Mouse (Mus musculus): ENCODE data around the gene Cyb561. TPM values are rescaled to one million over a fixed set of nuclear protein-coding genes. Genes with fewer than 3 reads are reported as not detected.

The Cyb561 gene
- polyA plus RNA-seq, 1 experiment from 2014 or later = 48.9 TPM

- Histone ChIP-seq H3K27ac (no peak overlapping the region), H3K36me3 (replicated peaks; ENCODE audit: control insufficient read depth, insufficient read depth) (no peaks in the 10 kb centered on the region), H3K9me3 (ENCODE audit: control insufficient read depth, low read length) (no peaks in the 10 kb centered on the region), H3K27me3 (ENCODE audit: control insufficient read depth, insufficient read depth, low read length) (no peaks in the 10 kb centered on the region), H3K4me3 (replicated peaks; ENCODE audit: low read length) (peak overlapping the region; percentile 77), H3K4me2 (replicated peaks) (peak overlapping the region; percentile 93), H3K4me1 (replicated peaks; ENCODE audit: control insufficient read depth, insufficient read depth, low read length) (peaks cover 17% of the 10 kb centered on the region), H3K9ac (peak overlapping the region; percentile 75)
- 79% methylated on average over 16 of the region's 16 CpGs for WGBS
- ATAC-seq (ENCODE audit: low FRiP score) (no peak), DNase-seq (ENCODE audit: low spot score) (no peak)
Measured at GRCm38 (mm10) chr11:105944770-105945672, 8.1 kb downstream of the Cyb561 start.

GRCm38 (mm10) chr11:105944126-105944621, 9.0 kb downstream of the Cyb561 start:
- Histone ChIP-seq H3K9me3 (ENCODE audit: control insufficient read depth, low read length) (no peaks in the 10 kb centered on the region), H3K4me1 (replicated peaks; ENCODE audit: control insufficient read depth, insufficient read depth, low read length) (peaks cover 17% of the 10 kb centered on the region), H3K4me2 (replicated peaks) (peak overlapping the region; percentile 93), H3K27me3 (ENCODE audit: control insufficient read depth, insufficient read depth, low read length) (no peaks in the 10 kb centered on the region), H3K9ac (peak overlapping the region; percentile 75), H3K36me3 (replicated peaks; ENCODE audit: control insufficient read depth, insufficient read depth) (no peaks in the 10 kb centered on the region), H3K4me3 (replicated peaks; ENCODE audit: low read length) (peak overlapping the region; percentile 77), H3K27ac (peak overlapping the region; percentile 66)
- ATAC-seq (ENCODE audit: low FRiP score) (peak; percentile 74), DNase-seq (ENCODE audit: low spot score) (peak; percentile 80)
- under 1% methylated on average over 59 of the region's 59 CpGs for WGBS

DNA sequence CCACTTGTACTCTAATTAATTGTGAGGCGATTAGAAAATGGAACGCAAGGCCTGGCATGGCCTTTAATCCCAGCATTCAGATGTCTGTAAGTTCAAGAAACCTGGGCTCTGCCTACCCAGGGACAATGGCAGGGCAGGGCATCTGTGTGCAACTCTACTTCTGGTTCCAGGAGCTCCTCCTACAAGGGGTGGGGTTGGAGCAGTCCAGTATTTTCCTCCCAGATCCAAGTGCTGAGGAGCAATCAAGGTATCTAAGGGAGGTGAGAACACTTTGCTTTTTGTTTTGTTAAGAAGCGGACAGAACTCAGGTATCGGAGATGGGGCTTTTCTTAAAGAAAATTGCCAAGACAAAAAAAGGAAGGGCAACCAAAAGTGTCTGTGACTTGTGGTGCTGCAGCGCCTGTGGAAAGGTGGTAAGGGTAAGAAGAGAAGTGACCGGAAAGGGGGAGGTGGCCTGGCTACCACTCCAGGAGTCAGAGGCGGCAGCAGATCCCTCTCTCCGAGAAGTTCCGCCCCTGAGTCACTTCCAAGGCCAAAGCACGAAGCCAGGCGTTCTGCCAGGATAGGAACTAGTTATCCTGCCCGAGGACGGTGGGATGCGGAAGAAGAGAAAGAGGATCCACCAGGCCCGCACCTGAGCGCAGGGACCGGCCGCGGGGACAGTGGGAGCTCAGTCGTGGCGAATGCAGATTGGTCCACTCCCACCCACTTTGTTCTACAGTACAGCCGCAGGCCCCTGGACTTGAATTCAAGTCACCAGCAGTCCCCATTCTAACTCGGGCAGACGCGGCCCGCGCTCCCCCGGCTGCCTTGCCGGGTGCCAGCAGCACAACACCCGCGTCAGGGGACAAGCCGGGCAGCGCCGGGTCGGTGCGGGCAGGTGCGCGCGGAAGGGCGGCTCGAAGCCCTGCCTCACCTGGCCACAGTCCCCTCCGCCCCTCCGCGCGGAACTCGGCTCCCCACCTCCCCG, 9.7 kb downstream of the Cyb561 start:
- peak overlapping the region; percentile 77 for H3K4me3 ChIP-seq (replicated peaks; ENCODE audit: low read length)
- DNase-seq (ENCODE audit: low spot score) (peak; percentile 36), ATAC-seq (ENCODE audit: low FRiP score) (peak; percentile 54; the same call in 1 of the 2 replicates)
- H3K9me3 ChIP-seq (ENCODE audit: control insufficient read depth, low read length) = no peaks in the 10 kb centered on the region
- 7% methylated on average over 46 of the region's 47 CpGs for WGBS
- no peaks in the 10 kb centered on the region for H3K27me3 ChIP-seq (ENCODE audit: control insufficient read depth, insufficient read depth, low read length)
- H3K9ac ChIP-seq = peak overlapping the region; percentile 75
- no peaks in the 10 kb centered on the region for H3K36me3 ChIP-seq (replicated peaks; ENCODE audit: control insufficient read depth, insufficient read depth)
- peak overlapping the region; percentile 93 for H3K4me2 ChIP-seq (replicated peaks)
- peak overlapping the region; percentile 66 for H3K27ac ChIP-seq
- H3K4me1 ChIP-seq (replicated peaks; ENCODE audit: control insufficient read depth, insufficient read depth, low read length) = peaks cover 17% of the 10 kb centered on the region

GRCm38 (mm10) chr11:105941973-105942372, 11.2 kb downstream of the Cyb561 start:
- Histone ChIP-seq H3K4me1 (replicated peaks; ENCODE audit: control insufficient read depth, insufficient read depth, low read length) (peaks cover 17% of the 10 kb centered on the region), H3K27ac (no peak overlapping the region), H3K4me3 (replicated peaks; ENCODE audit: low read length) (no peak overlapping the region), H3K27me3 (ENCODE audit: control insufficient read depth, insufficient read depth, low read length) (no peaks in the 10 kb centered on the region), H3K9ac (no peak overlapping the region), H3K4me2 (replicated peaks) (no peak overlapping the region), H3K36me3 (replicated peaks; ENCODE audit: control insufficient read depth, insufficient read depth) (no peaks in the 10 kb centered on the region), H3K9me3 (ENCODE audit: control insufficient read depth, low read length) (no peaks in the 10 kb centered on the region)
- ATAC-seq (ENCODE audit: low FRiP score) (no peak), DNase-seq (ENCODE audit: low spot score) (no peak)
- WGBS = 57% methylated on average over 8 of the region's 8 CpGs

DNA sequence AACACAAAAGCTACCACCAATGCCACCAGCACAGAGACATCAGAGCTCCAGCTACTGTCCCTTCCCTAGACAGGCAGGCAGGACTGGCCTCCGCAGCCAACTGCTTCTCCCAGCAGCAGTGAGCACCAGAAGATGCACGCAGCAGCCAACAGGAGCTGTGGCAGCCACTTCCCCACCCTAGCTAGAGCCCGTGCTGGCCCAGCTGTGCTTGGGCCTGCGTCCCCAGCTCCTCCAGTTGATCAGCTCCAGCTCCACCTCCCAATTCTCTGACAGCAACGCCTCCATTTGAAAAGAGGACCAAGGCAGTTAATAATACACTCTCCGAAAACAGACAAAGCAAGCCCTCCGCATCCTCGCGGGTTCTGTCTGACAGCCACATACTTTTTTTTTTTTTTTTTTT, 14.4 kb downstream of the Cyb561 start:
- H3K4me1 ChIP-seq (replicated peaks; ENCODE audit: control insufficient read depth, insufficient read depth, low read length) = peaks cover 7% of the 10 kb centered on the region; the same call in 1 of the 2 replicates
- H3K36me3 ChIP-seq (replicated peaks; ENCODE audit: control insufficient read depth, insufficient read depth) = peaks cover 8% of the 10 kb centered on the region; the same call in 1 of the 2 replicates
- 35% methylated on average over 9 of the region's 9 CpGs for WGBS
- ATAC-seq (ENCODE audit: low FRiP score) (no peak), DNase-seq (ENCODE audit: low spot score) (no peak)
- H3K9me3 ChIP-seq (ENCODE audit: control insufficient read depth, low read length) = no peaks in the 10 kb centered on the region
- H3K4me2 ChIP-seq (replicated peaks) = no peak overlapping the region
- no peak overlapping the region for H3K27ac ChIP-seq
- no peaks in the 10 kb centered on the region for H3K27me3 ChIP-seq (ENCODE audit: control insufficient read depth, insufficient read depth, low read length)
- no peak overlapping the region for H3K4me3 ChIP-seq (replicated peaks; ENCODE audit: low read length)
- H3K9ac ChIP-seq = no peak overlapping the region

DNA sequence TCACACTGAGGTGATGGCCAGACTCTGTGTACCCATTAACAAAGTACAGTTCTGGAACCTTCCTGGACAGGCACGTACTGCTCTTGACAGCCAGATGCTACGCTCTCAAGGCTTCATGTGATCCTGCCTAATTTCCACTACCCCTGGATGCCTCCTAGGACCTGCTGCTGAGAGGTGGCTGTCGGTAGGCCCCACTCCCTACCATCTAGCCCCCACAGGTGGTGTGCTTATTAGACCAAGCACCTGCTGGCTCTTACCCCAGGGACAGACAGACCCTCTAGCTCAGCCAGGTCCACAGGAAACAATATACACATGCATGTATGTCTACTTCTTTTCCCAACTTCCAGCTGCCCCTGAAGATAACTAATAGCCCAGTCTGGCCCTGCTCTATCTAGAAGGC, 16.2 kb downstream of the Cyb561 start:
- Histone ChIP-seq H3K4me2 (replicated peaks) (no peak overlapping the region), H3K27me3 (ENCODE audit: control insufficient read depth, insufficient read depth, low read length) (no peaks in the 10 kb centered on the region), H3K27ac (no peak overlapping the region), H3K36me3 (replicated peaks; ENCODE audit: control insufficient read depth, insufficient read depth) (peaks cover 8% of the 10 kb centered on the region; the same call in 1 of the 2 replicates), H3K9me3 (ENCODE audit: control insufficient read depth, low read length) (no peaks in the 10 kb centered on the region), H3K9ac (no peak overlapping the region), H3K4me3 (replicated peaks; ENCODE audit: low read length) (no peak overlapping the region), H3K4me1 (replicated peaks; ENCODE audit: control insufficient read depth, insufficient read depth, low read length) (no peaks in the 10 kb centered on the region; the same call in 1 of the 2 replicates)
- DNase-seq (ENCODE audit: low spot score) (no peak), ATAC-seq (ENCODE audit: low FRiP score) (no peak)
- WGBS = 89% methylated on average over 3 of the region's 3 CpGs

DNA sequence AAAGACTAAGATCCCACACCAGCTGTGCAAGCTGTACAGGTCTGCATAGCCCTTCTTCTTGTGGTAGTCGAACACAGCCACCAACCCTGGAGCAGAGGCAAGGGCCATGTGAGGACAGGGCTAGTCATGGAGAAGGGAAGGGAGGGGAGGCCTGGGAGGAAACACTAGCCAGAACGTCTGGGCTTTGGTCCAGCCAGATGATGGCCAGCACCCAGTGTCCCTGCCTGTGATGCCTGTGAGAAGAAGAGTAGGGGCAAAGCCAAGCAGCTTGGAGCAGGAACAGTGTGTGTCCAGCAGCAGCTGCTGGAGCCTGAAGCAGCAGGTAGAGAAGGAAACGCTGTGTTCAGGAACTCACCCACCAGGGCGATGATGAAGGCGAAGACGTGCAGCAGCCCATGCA, 16.9 kb downstream of the Cyb561 start:
- H3K4me3 ChIP-seq (replicated peaks; ENCODE audit: low read length) = no peak overlapping the region
- no peak for DNase-seq (ENCODE audit: low spot score)
- WGBS = 93% methylated on average over 6 of the region's 6 CpGs
- H3K4me1 ChIP-seq (replicated peaks; ENCODE audit: control insufficient read depth, insufficient read depth, low read length) = no peaks in the 10 kb centered on the region; the same call in 1 of the 2 replicates
- H3K4me2 ChIP-seq (replicated peaks) = no peak overlapping the region
- no peak overlapping the region for H3K27ac ChIP-seq
- no peak overlapping the region for H3K9ac ChIP-seq
- H3K27me3 ChIP-seq (ENCODE audit: control insufficient read depth, insufficient read depth, low read length) = no peaks in the 10 kb centered on the region
- ATAC-seq (ENCODE audit: low FRiP score) = no peak
- H3K9me3 ChIP-seq (ENCODE audit: control insufficient read depth, low read length) = no peaks in the 10 kb centered on the region
- H3K36me3 ChIP-seq (replicated peaks; ENCODE audit: control insufficient read depth, insufficient read depth) = peaks cover 8% of the 10 kb centered on the region; the same call in 1 of the 2 replicates

- ATAC-seq (ENCODE audit: low FRiP score) (no peak), DNase-seq (ENCODE audit: low spot score) (no peak)
- Histone ChIP-seq H3K9ac (no peak overlapping the region), H3K4me2 (replicated peaks) (no peak overlapping the region), H3K36me3 (replicated peaks; ENCODE audit: control insufficient read depth, insufficient read depth) (peaks cover 8% of the 10 kb centered on the region; the same call in 1 of the 2 replicates), H3K27me3 (ENCODE audit: control insufficient read depth, insufficient read depth, low read length) (no peaks in the 10 kb centered on the region), H3K9me3 (ENCODE audit: control insufficient read depth, low read length) (no peaks in the 10 kb centered on the region), H3K4me1 (replicated peaks; ENCODE audit: control insufficient read depth, insufficient read depth, low read length) (no peaks in the 10 kb centered on the region; the same call in 1 of the 2 replicates), H3K27ac (no peak overlapping the region), H3K4me3 (replicated peaks; ENCODE audit: low read length) (no peak overlapping the region)
- 91% methylated on average over 8 of the region's 8 CpGs for WGBS
Measured at GRCm38 (mm10) chr11:105935496-105935895, 17.6 kb downstream of the Cyb561 start.
